Mouse (Mus musculus) C2C12 (cell line): ENCODE results near the gene H2-M10.5. TPM values are rescaled to one million over a fixed set of nuclear protein-coding genes. Genes with fewer than 3 reads are reported as not detected.
"Not testable (repeated sequence)": the region's sequence is repeated elsewhere in the genome, so short reads cannot be mapped to it uniquely, and the experiment has no call there.

Experiments used
- H3K27me3 ChIP-seq: one replicate; pipeline ENCODE4 v1.6.1; 2011; ENCODE audit not compliant: control insufficient read depth, insufficient read depth, insufficient read length
- H3K36me3 ChIP-seq: one replicate; pipeline ENCODE4 v1.6.1; 2011; ENCODE audit not compliant: control insufficient read depth, insufficient read depth
- H3K4me3 ChIP-seq: one replicate; pipeline ENCODE4 v1.5.1; 2011; ENCODE audit warnings: mild to moderate bottlenecking, control low read depth; ENCODE audit not compliant: poor library complexity, insufficient read depth, severe bottlenecking
- H3K79me2 ChIP-seq: one replicate; pipeline ENCODE4 v1.6.1; 2011; ENCODE audit not compliant: control insufficient read depth, insufficient read depth
- H3K79me3 ChIP-seq: one replicate; pipeline ENCODE4 v1.6.1; 2011; ENCODE audit warnings: low read depth, control low read depth
- H3ac ChIP-seq: one replicate; pipeline ENCODE3; 2011; ENCODE audit warnings: low read depth; ENCODE audit not compliant: control insufficient read depth, insufficient read length
- CEBPB ChIP-seq: IDR thresholded peaks from one replicate; pipeline ENCODE4 v1.6.1; 2011; ENCODE audit warnings: low read depth, mild to moderate bottlenecking, control low read depth, moderate library complexity
- CTCF ChIP-seq: IDR thresholded peaks from one replicate; pipeline ENCODE4 v1.5.1; 2011; ENCODE audit not compliant: control insufficient read depth, insufficient read depth, insufficient read length
- FOSL1 ChIP-seq: IDR thresholded peaks from one replicate; pipeline ENCODE4 v1.8.0; 2011; ENCODE audit warnings: mild to moderate bottlenecking, low read length; ENCODE audit not compliant: poor library complexity, insufficient read depth, severe bottlenecking
- MAX ChIP-seq: IDR thresholded peaks from one replicate; pipeline ENCODE4 v1.6.1; 2011; ENCODE audit warnings: mild to moderate bottlenecking, control low read depth
- MYOD1 ChIP-seq: IDR thresholded peaks from one replicate; pipeline ENCODE4 v1.6.1; 2011; ENCODE audit warnings: low read depth; ENCODE audit not compliant: control insufficient read depth, insufficient read length
- MYOG ChIP-seq: IDR thresholded peaks from one replicate; pipeline ENCODE4 v1.6.1; 2011; ENCODE audit not compliant: control insufficient read depth, insufficient read length; ENCODE audit errors: extremely low read depth
- USF1 ChIP-seq: IDR thresholded peaks from one replicate; pipeline ENCODE4 v1.6.1; 2011; ENCODE audit warnings: low read depth, mild to moderate bottlenecking, control low read depth, moderate library complexity
- long read RNA-seq, 2 experiments: library from polyadenylated mRNA; unstranded; transcript quantifications; one replicate each; pipeline ENCODE4 v2.0.0; 2019 to 2020
- polyA plus RNA-seq: library from polyadenylated mRNA; unstranded; fragments of >200 nt; fragmentation: generic; extraction: Trizol; gene quantifications from one replicate; pipeline ENCODE4 v1.2.1, GENCODE M21; 2012; ENCODE audit warnings: missing spikeins

Gene H2-M10.5
- polyA plus RNA-seq, result not detected
- long read RNA-seq, experiment 1, result 0 reads
- long read RNA-seq, experiment 2, result 0 reads

- not testable (repeated sequence) for H3K27me3 ChIP-seq, H3ac ChIP-seq, H3K79me2 ChIP-seq, H3K36me3 ChIP-seq, H3K79me3 ChIP-seq, H3K4me3 ChIP-seq
These were observed at the start of gene H2-M10.5 for GRCm38 (mm10) chr17:36772610-36773009. H2-M10.5 (plus strand) TSS chr17:36772910.

GRCm38 (mm10) chr17:36726046-36726445, 46.7 kb upstream of the H2-M10.5 start:
- Histone ChIP-seq H3ac (no peak overlapping the region), H3K4me3 (no peak overlapping the region), H3K79me2 (no peaks in the 10 kb centered on the region), H3K27me3 (no peaks in the 10 kb centered on the region), H3K36me3 (no peaks in the 10 kb centered on the region), H3K79me3 (no peaks in the 10 kb centered on the region)
- TF ChIP-seq FOSL1 (no peak), CEBPB (no peak), MYOG (no peak), MAX (no peak), MYOD1 (no peak), USF1 (no peak), CTCF (no peak)

GRCm38 (mm10) chr17:36763816-36764215, 8.9 kb upstream of the H2-M10.5 start:
- Histone ChIP-seq H3K27me3 (no peaks in the 10 kb centered on the region), H3K4me3 (no peak overlapping the region), H3K79me2 (no peaks in the 10 kb centered on the region), H3ac (no peak overlapping the region), H3K36me3 (no peaks in the 10 kb centered on the region), H3K79me3 (no peaks in the 10 kb centered on the region)
- no peak for TF ChIP-seq MYOD1

- not testable (repeated sequence) for H3K79me3 ChIP-seq, H3K36me3 ChIP-seq, H3ac ChIP-seq, H3K27me3 ChIP-seq, H3K4me3 ChIP-seq, H3K79me2 ChIP-seq
These were observed 8.5 kb upstream of the H2-M10.5 start for GRCm38 (mm10) chr17:36764244-36764643.

- H3ac ChIP-seq, result not testable (repeated sequence)
These were observed 7.3 kb upstream of the H2-M10.5 start for GRCm38 (mm10) chr17:36765403-36765802.

GRCm38 (mm10) chr17:36781533-36781932, 8.8 kb downstream of the H2-M10.5 start:
- H3K79me2 ChIP-seq, result no peaks in the 10 kb centered on the region
- H3ac ChIP-seq, result no peak overlapping the region
- TF ChIP-seq MAX (no peak), MYOD1 (no peak), USF1 (no peak), CTCF (no peak), MYOG (no peak), CEBPB (no peak), FOSL1 (no peak)
- no peaks in the 10 kb centered on the region for H3K36me3 ChIP-seq
- H3K27me3 ChIP-seq, result no peaks in the 10 kb centered on the region
- no peaks in the 10 kb centered on the region for H3K79me3 ChIP-seq
- no peak overlapping the region for H3K4me3 ChIP-seq

More at GRCm38 (mm10) chr17:36765403-36765802, 7.3 kb upstream of the H2-M10.5 start:
- H3K79me3 ChIP-seq, H3K36me3 ChIP-seq, H3K79me2 ChIP-seq, H3K4me3 ChIP-seq, H3K27me3 ChIP-seq: not testable (repeated sequence)

- H3ac ChIP-seq, H3K79me3 ChIP-seq, H3K79me2 ChIP-seq, H3K36me3 ChIP-seq, H3K4me3 ChIP-seq, H3K27me3 ChIP-seq: not testable (repeated sequence)
These were observed 13.8 kb downstream of the H2-M10.5 start for GRCm38 (mm10) chr17:36786483-36786886.
